Mouse (Mus musculus) heart, postnatal 0 days (tissue): ENCODE data around the gene Kxd1.
A peak's percentile ranks its signal among the peaks of the same experiment; 100 is the strongest.

Experiments
- CTCF ChIP-seq: IDR thresholded peaks from 2 replicates; pipeline ENCODE4 v1.5.1; 2016; ENCODE audit warnings: antibody characterized with exemption, control low read depth, low read depth
- EP300 ChIP-seq: IDR thresholded peaks from 2 replicates; pipeline ENCODE4 v1.6.1; 2016; ENCODE audit warnings: antibody characterized with exemption, low read depth

DNA sequence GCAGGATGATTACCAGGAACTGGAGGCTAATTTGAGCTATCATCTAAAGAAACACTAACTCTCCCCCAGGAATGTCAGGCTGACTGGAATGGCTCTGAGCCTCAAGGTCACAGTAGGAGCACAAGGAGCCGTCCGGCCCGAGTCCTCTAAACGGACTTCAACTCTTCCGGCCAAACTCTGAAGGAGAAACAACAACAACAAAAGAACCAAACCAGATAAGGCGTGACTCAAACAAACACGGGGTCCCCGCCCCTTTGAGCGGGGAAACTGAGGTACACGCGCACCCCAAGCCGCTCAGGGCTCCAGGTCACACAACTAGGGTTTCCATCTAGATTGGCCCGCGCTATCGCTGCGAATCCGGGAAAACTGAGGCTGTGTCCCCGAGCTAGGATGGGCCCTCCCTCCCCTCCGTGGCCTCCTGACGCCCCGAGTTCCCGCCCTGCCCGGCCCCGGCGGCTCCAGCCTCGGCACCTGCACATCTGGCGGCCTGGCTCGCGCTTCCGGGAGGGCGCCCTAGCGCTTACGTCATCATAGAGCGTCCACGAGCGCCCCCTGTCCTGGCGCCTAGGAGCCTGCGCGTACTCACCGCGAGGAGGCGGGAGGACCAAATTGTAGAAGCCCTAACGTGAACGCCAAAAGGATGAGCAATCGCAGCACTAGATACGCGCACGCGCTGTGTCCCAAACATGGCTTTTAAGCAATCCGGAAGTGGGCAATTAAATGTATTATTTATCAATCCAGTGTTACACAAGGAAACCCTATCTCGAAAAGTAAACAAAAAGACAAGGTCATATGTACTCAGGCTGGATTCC lies 5.0 kb downstream of the Kxd1 start:
- TF ChIP-seq CTCF (peak; percentile 77), EP300 (peak; percentile 56)
